Mouse (Mus musculus) mouse embryonic stem cell (cell line): Measurements from ENCODE around the gene Nup153.

Experiments
- in situ Hi-C, 2 experiments: fragments of 300-500 bp; cut with MboI; formaldehyde crosslinking; loops; 1 replicate in 1 of 2; 3 replicates in 1 of 2; pipeline ENCODE4 v1.14.3; 2019 to 2020; ENCODE audit warnings: low sequenced_read_pairs in 2 of 2, low pct_unique_long_range_greater_than_20kb in 1 of 2, mixed read lengths in 1 of 2; ENCODE audit not compliant: unreplicated experiment in 1 of 2

The Nup153 gene

DNA sequence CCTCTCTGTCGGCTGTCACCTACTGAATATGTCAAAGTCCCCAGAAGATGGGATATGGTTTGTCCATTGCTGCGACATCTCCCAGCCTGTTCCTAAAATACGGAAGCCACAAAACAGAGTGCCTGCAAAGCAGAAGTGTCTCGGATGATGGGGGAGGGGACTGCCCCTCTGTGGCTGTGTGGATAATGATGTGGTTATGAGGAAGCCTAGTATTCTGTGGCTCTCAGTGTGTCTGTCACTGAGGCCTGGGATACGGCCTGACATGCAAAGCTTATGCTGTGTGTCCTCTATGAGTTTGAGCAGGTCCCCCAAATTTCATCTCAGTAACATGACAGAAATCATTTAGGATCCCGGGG lies 93.6 kb downstream of the Nup153 start:
- in situ Hi-C loops, result loop anchor here in 1 of 2 experiments (25.0 kb wide), 1 partner anchor 322 kb away; no protein-coding TSS in a partner anchor

DNA sequence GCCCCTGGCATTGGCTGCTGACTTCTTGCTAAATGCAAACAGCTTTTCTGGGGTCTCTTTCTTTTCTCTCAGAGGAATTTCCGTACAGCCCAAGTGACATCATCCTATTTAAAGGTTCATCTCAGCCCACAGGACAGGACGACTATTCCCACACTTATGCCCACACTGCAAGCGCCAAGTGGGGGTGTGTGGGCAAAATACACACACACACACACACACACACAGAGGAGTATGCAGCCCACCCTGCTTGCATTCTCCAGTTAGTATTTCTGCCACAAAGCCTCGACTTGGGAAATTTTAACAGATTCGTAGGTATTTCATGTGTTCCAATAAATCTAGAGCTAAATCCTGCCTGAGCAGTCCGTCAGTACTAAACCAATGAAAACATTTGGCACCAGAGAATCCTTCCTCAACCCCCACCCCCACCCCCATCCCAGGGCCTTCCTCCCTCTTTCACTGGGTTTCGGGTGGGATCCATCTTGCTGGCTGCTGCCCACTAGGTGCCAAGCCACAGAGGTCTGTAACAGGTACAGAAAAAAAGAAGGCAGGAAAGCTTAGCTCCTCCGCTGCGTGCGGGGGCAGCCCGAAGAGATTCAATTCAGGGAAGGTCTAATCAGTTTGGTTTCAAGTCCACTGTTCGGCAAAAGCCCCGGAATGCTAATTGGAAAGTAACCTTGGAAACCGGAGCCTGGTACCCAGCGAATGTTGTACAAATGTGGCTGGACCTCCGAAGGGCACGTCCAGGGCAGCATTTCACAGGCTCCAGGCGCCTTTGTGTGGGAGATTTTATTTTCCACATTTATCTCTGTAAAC lies 94.2 kb downstream of the Nup153 start:
- in situ Hi-C loops, result loop anchor here in 1 of 2 experiments (25.0 kb wide), 1 partner anchor 321 kb away; no protein-coding TSS in a partner anchor

GRCm38 (mm10) chr13:46632796-46633195 lies 94.9 kb downstream of the Nup153 start:
- in situ Hi-C loops, result loop anchor here in 1 of 2 experiments (25.0 kb wide), 1 partner anchor 320 kb away; no protein-coding TSS in a partner anchor
